Mouse (Mus musculus) G1E (cell line): ENCODE measurements around the gene Ptpn7.

ENCODE experiments used
- CTCF ChIP-seq: IDR thresholded peaks from 2 replicates; pipeline ENCODE4 v1.5.1; 2012; ENCODE audit warnings: low read depth, low read length, inconsistent platforms, mixed read lengths
- GATA1 ChIP-seq: IDR thresholded peaks from 2 replicates; pipeline ENCODE4 v1.6.1; 2012; ENCODE audit warnings: borderline replicate concordance, low read length, inconsistent platforms, mixed read lengths
- GATA2 ChIP-seq: IDR thresholded peaks from 2 replicates; pipeline ENCODE4 v1.6.1; 2012; ENCODE audit warnings: low read depth, low read length, inconsistent platforms, borderline replicate concordance
- POLR2AphosphoS5 ChIP-seq: IDR thresholded peaks from 2 replicates; pipeline ENCODE4 v1.6.1; 2012; ENCODE audit warnings: low read depth, low read length, inconsistent platforms; ENCODE audit not compliant: insufficient replicate concordance
- TAL1 ChIP-seq: conservative IDR thresholded peaks from 2 replicates; pipeline ENCODE4 v1.6.1; 2012; ENCODE audit warnings: low read depth, low read length, inconsistent platforms, mixed read lengths

DNA sequence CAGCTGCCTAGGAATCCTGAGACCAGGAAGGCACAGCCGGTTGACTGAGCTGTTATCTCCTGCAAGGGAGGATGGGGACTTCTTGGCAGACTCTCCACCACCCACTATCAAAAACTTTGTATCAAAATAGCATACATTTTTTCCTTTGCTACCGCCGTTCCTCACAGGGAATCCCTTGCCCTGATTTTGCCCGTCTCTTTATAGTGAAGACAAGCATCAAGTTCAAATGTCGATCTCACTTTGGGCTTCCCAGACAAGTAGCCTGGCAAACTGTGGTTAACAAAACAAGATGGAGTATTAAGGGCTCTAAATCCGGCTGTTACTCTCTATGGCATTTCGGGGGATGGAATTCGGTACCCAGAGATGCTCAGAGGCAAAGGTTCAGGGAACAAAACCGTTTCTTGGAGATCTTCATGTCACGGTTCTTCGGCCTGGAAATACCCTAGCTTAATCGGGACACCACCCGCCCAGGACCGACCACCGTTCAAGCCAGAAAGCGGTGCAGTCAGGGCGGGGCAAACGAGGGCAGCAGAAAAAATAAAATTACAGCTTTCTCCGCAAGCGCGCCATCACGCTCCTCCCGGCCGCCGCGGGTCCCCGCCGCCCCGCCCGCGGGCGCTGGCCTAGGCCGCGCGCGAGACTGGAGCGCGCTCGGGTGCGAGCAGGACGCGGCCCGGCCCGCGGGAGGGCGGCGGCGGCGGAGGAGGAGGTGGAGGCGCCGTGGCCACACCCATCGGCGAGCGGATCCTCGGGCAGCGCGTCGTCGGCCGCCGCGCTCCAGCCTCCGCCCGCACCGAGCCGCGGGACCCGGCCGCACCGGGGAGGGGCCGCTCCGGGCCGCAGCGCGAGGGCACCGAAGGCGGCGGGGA is 13.8 kb downstream of the Ptpn7 start, which contains the start of gene Arl8a:
- TF ChIP-seq CTCF (no peak), GATA1 (no peak), POLR2AphosphoS5 (peak; percentile 84; the same call in 1 of the 2 replicates), GATA2 (no peak), TAL1 (no peak)
